Mouse (Mus musculus) ES-E14 (cell line): ENCODE measurements around the gene Babam1.

ENCODE experiments used
- CHD2 ChIP-seq: IDR thresholded peaks from 2 replicates; pipeline ENCODE4 v1.6.1; 2014; ENCODE audit warnings: mild to moderate bottlenecking, low read depth, low read length, inconsistent platforms
- MAFK ChIP-seq: IDR thresholded peaks from 2 replicates; pipeline ENCODE4 v1.6.1; 2014; ENCODE audit warnings: mild to moderate bottlenecking, low read depth, low read length, inconsistent platforms; ENCODE audit not compliant: insufficient read depth
- ZNF384 ChIP-seq: IDR thresholded peaks from 2 replicates; pipeline ENCODE4 v1.6.1; 2012; ENCODE audit warnings: low read depth, low read length, inconsistent platforms

DNA sequence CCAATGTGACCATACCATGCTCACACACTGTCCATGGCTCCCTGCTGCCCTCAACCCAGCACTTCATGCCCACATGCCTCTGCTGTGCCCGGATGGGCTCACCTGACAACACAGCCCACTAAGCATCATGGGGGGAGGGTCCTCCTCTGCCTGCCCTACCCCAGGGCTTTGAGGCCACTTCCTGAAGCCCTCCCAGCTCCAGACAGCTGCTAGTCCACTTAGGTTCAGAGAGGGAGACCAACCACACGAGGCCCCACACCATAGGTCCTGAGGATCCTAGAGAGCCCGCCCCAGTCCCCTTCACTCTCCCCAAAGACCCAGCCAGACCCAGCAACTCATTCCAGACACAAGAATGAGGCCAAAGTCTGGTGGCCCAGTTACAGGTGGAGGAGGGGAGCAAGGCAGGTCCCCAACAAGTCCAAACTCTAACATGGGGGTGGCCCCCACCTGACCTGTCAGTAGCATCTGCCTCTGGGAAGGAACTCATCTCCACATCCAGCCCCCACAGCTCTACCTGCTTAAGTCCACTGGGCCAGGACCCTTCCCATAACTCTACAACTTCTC lies 17.1 kb upstream of the Babam1 start:
- TF ChIP-seq ZNF384 (no peak), MAFK (no peak), CHD2 (no peak)
